Mouse (Mus musculus) retina, postnatal 7 days (tissue): ENCODE measurements at regions not wholly inside any gene's neighbourhood (a gene's known extent, or its start where the extent isn't known, plus 50 kb on each side); places are given as distances from the start of the nearest gene placed in this dataset.
"Not testable (repeated sequence)": the region's sequence is repeated elsewhere in the genome, so short reads cannot be mapped to it uniquely, and the experiment has no call there.

ENCODE experiments used
- DNase-seq: peaks from one replicate; pipeline ENCODE4 v3.0.0-alpha.2; 2012; ENCODE audit warnings: low read depth, low spot score

GRCm38 (mm10) chr11:16559001-16559699, 50.9 kb upstream of the Sec61g start:
- no peak for DNase-seq

GRCm38 (mm10) chr11:16561727-16562126, 53.4 kb upstream of the Sec61g start:
- no peak for DNase-seq

GRCm38 (mm10) chr11:16589085-16589680, 80.9 kb upstream of the Sec61g start:
- no peak for DNase-seq

GRCm38 (mm10) chr11:16590541-16590940, 82.3 kb upstream of the Sec61g start:
- DNase-seq: no peak

GRCm38 (mm10) chr11:16591471-16591921, 83.2 kb upstream of the Sec61g start:
- peak; percentile 14 for DNase-seq

- DNase-seq: no peak
Measured at GRCm38 (mm10) chr11:16592006-16592405, 83.7 kb upstream of the Sec61g start.

- no peak for DNase-seq
Measured at GRCm38 (mm10) chr11:16592766-16593165, 84.5 kb upstream of the Sec61g start.

- no peak for DNase-seq
Measured at GRCm38 (mm10) chr11:16594832-16595231, 86.5 kb upstream of the Sec61g start.

- no peak for DNase-seq
Measured at GRCm38 (mm10) chr11:16597038-16597830, 89.0 kb upstream of the Sec61g start.

GRCm38 (mm10) chr11:16602947-16603346, 94.7 kb upstream of the Sec61g start:
- no peak for DNase-seq

- DNase-seq: no peak
Measured at GRCm38 (mm10) chr11:16606435-16607214, 98.3 kb upstream of the Sec61g start.

GRCm38 (mm10) chr11:16607900-16608422, 99.7 kb upstream of the Sec61g start:
- not testable (repeated sequence) for DNase-seq

GRCm38 (mm10) chr11:16611741-16612140, 103.5 kb upstream of the Sec61g start:
- DNase-seq: no peak

GRCm38 (mm10) chr11:16612524-16612923, 104.2 kb upstream of the Sec61g start:
- DNase-seq: no peak

GRCm38 (mm10) chr11:16619736-16620135, 111.5 kb upstream of the Sec61g start:
- no peak for DNase-seq

GRCm38 (mm10) chr11:16623694-16624093, 115.4 kb upstream of the Sec61g start:
- no peak for DNase-seq

GRCm38 (mm10) chr11:16627294-16628085, 119.2 kb upstream of the Sec61g start:
- no peak for DNase-seq

GRCm38 (mm10) chr11:16629410-16630129, 121.3 kb upstream of the Sec61g start:
- no peak for DNase-seq

- DNase-seq: not testable (repeated sequence)
Measured at GRCm38 (mm10) chr11:16635796-16636195, 116.2 kb upstream of the Egfr start.

GRCm38 (mm10) chr11:16637679-16638078, 114.3 kb upstream of the Egfr start:
- no peak for DNase-seq
